Mouse (Mus musculus) lung, postnatal 0 days (tissue): ENCODE measurements at regions not wholly inside any gene's neighbourhood (a gene's known extent, or its start where the extent isn't known, plus 50 kb on each side); places are given as distances from the start of the nearest gene placed in this dataset.

ENCODE experiments used
- ATAC-seq: fragments of 200-750 bp; cut with Nextera tagmentation; 2 replicates; pipeline ENCODE4 v1.8.0; 2017; ENCODE audit warnings: moderate library complexity
- DNase-seq: peaks from one replicate; pipeline ENCODE4 v3.0.0-alpha.2; 2016; ENCODE audit warnings: low spot score
- H3K27ac ChIP-seq: fragments of 300-500 bp; sonication (generic); 2 replicates; pipeline ENCODE4 v1.5.1; 2014; ENCODE audit warnings: antibody characterized with exemption, mild to moderate bottlenecking, low read length, mixed read lengths
- H3K27me3 ChIP-seq: fragments of 300-500 bp; sonication (generic); replicated peaks from 2 replicates; pipeline ENCODE4 v1.6.1; 2014; ENCODE audit warnings: low read length, mixed read lengths; ENCODE audit not compliant: insufficient read depth
- H3K36me3 ChIP-seq: fragments of 300-500 bp; sonication (generic); 2 replicates; pipeline ENCODE4 v1.6.1; 2014; ENCODE audit warnings: low read length, mixed read lengths; ENCODE audit not compliant: insufficient read depth
- H3K4me1 ChIP-seq: fragments of 300-500 bp; sonication (generic); 2 replicates; pipeline ENCODE4 v1.6.1; 2014; ENCODE audit warnings: antibody characterized with exemption, low read depth, low read length, mixed read lengths; ENCODE audit not compliant: insufficient read depth
- H3K4me2 ChIP-seq: fragments of 300-500 bp; sonication (generic); replicated peaks from 2 replicates; pipeline ENCODE4 v1.6.1; 2014; ENCODE audit warnings: low read depth, mild to moderate bottlenecking, low read length, moderate library complexity, mixed read lengths
- H3K4me3 ChIP-seq: fragments of 300-500 bp; sonication (generic); 2 replicates; pipeline ENCODE4 v1.5.1; 2014; ENCODE audit warnings: low read depth, low read length
- H3K9ac ChIP-seq: fragments of 300-500 bp; sonication (generic); replicated peaks from 2 replicates; pipeline ENCODE4 v1.6.1; 2014; ENCODE audit warnings: low read depth, mild to moderate bottlenecking
- H3K9me3 ChIP-seq: fragments of 300-500 bp; sonication (generic); 2 replicates; pipeline ENCODE4 v1.6.1; 2016; ENCODE audit warnings: low read length, mixed read lengths
- CTCF ChIP-seq: IDR thresholded peaks from 2 replicates; pipeline ENCODE4 v1.5.1; 2016; ENCODE audit warnings: antibody characterized with exemption, mild to moderate bottlenecking
- EP300 ChIP-seq: IDR thresholded peaks from 2 replicates; pipeline ENCODE4 v1.6.1; 2016; ENCODE audit warnings: antibody characterized with exemption, mild to moderate bottlenecking, control low read depth
- WGBS: fragments of 180-500 bp; shearing (Covaris S2); extraction: QIAGEN DNeasy Blood & Tissue Kit; methylation state at CpG from one replicate; pipeline ENCODE4 v1.1.7; 2014; 5-methylcytosine and 5-hydroxymethylcytosine counted together

DNA sequence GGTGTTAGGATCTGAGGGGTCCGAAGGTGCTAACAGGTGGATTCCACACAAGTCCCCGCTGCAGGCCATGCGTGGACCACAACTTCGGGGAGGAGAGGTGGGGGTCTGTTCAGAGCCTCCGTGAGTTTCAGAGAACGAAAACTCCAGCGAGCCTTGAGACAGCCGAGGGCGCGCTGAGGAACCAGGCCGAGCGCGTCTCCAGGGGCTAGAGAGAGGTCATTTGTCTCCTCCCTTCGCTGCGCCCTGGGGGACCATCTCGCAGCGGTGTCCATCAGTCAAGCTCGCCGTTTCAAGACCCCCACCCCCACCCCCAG, 89.6 kb upstream of the Dio3 start:
- TF ChIP-seq EP300 (no peak), CTCF (no peak)
- H3K9me3 ChIP-seq, result no peaks in the 10 kb centered on the region
- H3K27ac ChIP-seq, result no peak overlapping the region
- H3K4me3 ChIP-seq, result peak overlapping the region; percentile 5; the same call in 1 of the 2 replicates
- H3K27me3 ChIP-seq, result peaks cover 33% of the 10 kb centered on the region
- 0 out of 2 replicates have a peak overlapping the region, but pooled peaks have one; percentile 5 for H3K4me2 ChIP-seq
- H3K9ac ChIP-seq, result no peak overlapping the region
- no peak for ATAC-seq
- no peaks in the 10 kb centered on the region for H3K4me1 ChIP-seq
- 2% methylated on average over 19 of the region's 19 CpGs for WGBS
- no peaks in the 10 kb centered on the region for H3K36me3 ChIP-seq
- DNase-seq, result no peak

DNA sequence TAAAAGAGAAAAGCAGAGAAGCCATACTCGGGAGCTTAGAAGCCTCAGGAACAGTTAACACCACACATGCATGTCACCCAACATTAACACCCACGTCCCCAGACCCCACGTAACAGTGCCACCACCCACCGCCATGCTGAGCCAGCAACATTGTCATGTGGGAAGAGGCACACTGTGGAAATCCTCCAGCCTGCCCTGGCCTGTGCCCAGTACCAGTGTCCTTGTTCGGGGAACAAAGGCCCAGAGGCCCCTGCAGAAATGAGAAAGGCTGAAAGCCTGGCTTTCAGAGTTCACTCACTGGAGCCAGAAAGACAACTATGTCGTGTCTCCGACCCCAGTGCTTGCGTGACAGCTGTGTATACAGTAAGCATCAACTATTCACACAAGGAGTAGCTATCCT, 86.7 kb upstream of the Dio3 start:
- ATAC-seq (no peak), DNase-seq (no peak)
- H3K4me2 ChIP-seq, result no peak overlapping the region
- 83% methylated on average over 8 of the region's 8 CpGs for WGBS
- peaks cover 23% of the 10 kb centered on the region for H3K27me3 ChIP-seq
- no peaks in the 10 kb centered on the region for H3K4me1 ChIP-seq
- H3K4me3 ChIP-seq, result no peak overlapping the region
- TF ChIP-seq CTCF (no peak), EP300 (no peak)
- no peak overlapping the region for H3K27ac ChIP-seq
- no peaks in the 10 kb centered on the region for H3K9me3 ChIP-seq
- no peak overlapping the region for H3K9ac ChIP-seq
- H3K36me3 ChIP-seq, result no peaks in the 10 kb centered on the region

DNA sequence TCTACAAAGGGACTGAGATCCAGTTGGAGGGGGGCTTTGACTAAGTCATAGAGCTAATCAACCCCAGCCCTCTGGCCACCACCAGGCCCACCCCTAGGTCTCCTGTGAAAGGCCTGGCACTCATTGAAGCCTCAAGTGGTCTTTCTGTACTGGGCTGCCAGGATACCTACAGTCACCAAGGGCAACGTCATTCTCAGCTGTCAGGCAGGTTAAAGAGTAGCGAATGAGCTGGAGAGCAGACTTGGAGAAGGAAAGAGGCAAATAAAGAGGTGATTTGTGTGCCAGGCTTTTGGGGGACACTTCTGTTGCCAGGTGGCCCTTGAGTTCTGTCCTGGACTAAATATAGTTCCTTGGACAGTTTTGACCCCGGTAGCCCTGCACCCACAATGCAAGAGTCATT, 81.5 kb upstream of the Dio3 start:
- H3K36me3 ChIP-seq, result no peaks in the 10 kb centered on the region
- DNase-seq, result peak; percentile 55
- H3K9ac ChIP-seq, result no peak overlapping the region
- no peaks in the 10 kb centered on the region for H3K27me3 ChIP-seq
- no peak overlapping the region for H3K4me3 ChIP-seq
- H3K4me1 ChIP-seq, result no peaks in the 10 kb centered on the region
- no peak overlapping the region for H3K27ac ChIP-seq
- TF ChIP-seq EP300, result no peak
- ATAC-seq, result peak; percentile 76
- 56% methylated on average over 3 of the region's 3 CpGs for WGBS
- H3K9me3 ChIP-seq, result no peaks in the 10 kb centered on the region
- no peak overlapping the region for H3K4me2 ChIP-seq

DNA sequence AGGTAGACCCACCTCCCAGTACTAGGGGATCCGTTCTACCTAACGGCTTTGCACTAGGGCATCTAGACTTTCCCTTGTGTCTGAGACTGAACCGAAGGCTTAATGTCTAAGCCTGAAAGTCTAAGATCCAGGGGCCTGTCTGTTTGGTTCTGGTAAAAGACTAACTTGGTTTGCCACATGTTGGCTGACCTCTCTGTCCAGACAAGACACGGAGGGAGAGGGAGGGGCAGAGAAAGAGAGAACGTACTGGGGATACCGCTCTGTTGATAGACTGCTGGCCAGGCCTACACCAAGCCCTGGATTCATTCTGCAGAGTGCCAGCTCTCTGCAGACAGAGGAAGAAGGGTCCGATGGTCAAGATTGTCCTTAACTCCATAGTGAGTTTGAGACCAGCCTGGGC, 78.4 kb upstream of the Dio3 start:
- TF ChIP-seq EP300 (no peak), CTCF (no peak)
- Histone ChIP-seq H3K27me3 (no peaks in the 10 kb centered on the region), H3K9me3 (no peaks in the 10 kb centered on the region), H3K4me2 (no peak overlapping the region), H3K27ac (no peak overlapping the region), H3K4me3 (no peak overlapping the region), H3K36me3 (no peaks in the 10 kb centered on the region), H3K4me1 (0 out of 2 replicates have a peak, but pooled peaks cover 6% of the 10 kb centered on the region), H3K9ac (no peak overlapping the region)
- WGBS, result 93% methylated on average over 7 of the region's 7 CpGs
- no peak for DNase-seq
- ATAC-seq, result no peak

DNA sequence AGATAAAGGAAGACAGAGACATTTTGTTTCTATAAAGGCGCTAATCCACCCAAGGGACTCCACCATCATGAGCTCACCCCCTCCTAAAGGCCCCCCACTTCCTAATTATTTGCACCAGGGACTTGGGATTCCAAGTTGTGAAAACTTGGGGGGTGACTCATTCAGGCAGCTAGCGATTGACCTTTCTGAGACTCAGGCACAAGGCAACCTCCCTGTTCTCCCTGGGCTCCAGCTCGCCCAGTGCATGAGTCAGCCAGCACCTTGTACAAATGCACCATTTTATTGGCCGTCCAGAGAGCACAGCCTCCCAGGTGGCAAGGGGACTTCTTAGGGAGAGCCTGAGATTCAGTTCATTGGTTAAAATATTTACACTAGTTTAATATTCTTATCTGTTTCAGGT, 78.0 kb upstream of the Dio3 start:
- Histone ChIP-seq H3K9me3 (no peaks in the 10 kb centered on the region), H3K27me3 (no peaks in the 10 kb centered on the region), H3K9ac (no peak overlapping the region), H3K4me3 (no peak overlapping the region), H3K4me2 (no peak overlapping the region), H3K27ac (no peak overlapping the region), H3K4me1 (0 out of 2 replicates have a peak, but pooled peaks cover 6% of the 10 kb centered on the region), H3K36me3 (no peaks in the 10 kb centered on the region)
- no peak for ATAC-seq
- WGBS, result 77% methylated on average over 4 of the region's 4 CpGs
- no peak for DNase-seq
- TF ChIP-seq CTCF, result no peak
- TF ChIP-seq EP300, result no peak

DNA sequence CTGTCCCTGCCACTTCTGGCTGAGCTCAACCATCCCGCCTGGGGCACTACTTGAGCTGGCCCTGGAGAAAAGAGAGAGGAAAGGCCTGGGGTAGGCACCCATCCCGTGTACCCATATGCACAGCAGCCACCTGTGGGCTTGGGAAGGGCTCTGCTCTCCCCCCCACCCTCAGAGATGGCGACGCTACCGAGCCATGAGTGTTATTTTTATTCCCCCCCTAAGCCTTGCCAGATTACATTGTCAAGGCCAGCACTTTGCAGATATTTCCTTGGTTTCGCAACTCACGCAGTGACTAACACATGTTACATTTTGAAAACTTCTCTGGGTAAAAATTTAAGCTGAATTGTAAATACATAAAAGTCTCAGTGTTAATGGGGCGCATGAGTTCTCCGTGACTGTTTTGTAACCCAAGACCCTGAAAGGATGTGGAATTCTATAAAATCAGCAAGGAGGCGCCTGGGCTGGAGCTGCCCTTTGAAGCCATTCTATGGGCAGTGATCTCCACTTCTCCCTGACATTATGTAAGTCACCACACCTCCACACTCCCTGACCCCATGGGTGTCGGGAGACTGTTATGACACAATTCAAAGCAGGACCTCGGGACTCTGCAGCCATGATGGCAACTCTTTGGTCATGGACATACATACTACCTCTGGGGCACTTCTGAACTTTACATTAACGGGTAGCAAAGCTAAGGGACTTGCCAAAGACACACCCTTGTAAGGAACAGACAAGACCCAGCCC, 75.4 kb upstream of the Dio3 start:
- Histone ChIP-seq H3K4me1 (0 out of 2 replicates have a peak, but pooled peaks cover 6% of the 10 kb centered on the region), H3K9me3 (no peaks in the 10 kb centered on the region), H3K4me2 (no peak overlapping the region), H3K27me3 (no peaks in the 10 kb centered on the region), H3K36me3 (no peaks in the 10 kb centered on the region), H3K27ac (no peak overlapping the region), H3K9ac (no peak overlapping the region), H3K4me3 (no peak overlapping the region)
- DNase-seq (peak; percentile 87), ATAC-seq (peak; percentile 78)
- WGBS, result 27% methylated on average over 13 of the region's 13 CpGs
- TF ChIP-seq EP300, result peak; percentile 42; the same call in 1 of the 2 replicates
- no peak for TF ChIP-seq CTCF
